In the genomic region with DNA sequence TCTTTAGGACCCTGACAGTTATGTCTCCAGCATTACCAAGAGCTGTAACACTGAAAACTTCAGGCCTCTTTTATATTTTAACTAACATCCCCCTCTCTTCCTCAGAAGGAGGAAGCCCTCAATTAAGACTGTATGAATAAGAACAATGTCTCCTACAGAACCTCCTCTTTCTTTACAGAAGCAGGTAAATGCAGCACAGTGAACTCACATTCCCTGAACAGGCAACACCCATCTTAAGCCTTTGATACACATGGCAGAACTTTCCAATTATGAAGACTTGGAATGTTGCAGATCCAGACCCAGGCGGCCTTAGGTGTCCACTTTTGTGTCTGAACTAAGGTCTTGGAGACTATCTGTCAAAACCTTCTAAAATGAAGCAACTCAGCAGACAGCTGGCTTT, we compare ENCODE assay signal across 19 mouse cellular contexts.
DNase-seq lines count a peak whose midpoint lies in the region; ATAC-seq and TF ChIP-seq lines count a peak whose summit lies in the region.
"Had no signal": no experiment of that assay in that cellular context is flagged by ENCODE, and none has a peak within 500 bp of the region (broad histone marks: within the 10 kb centered on the region; RNA-seq: fewer than 3 reads in every experiment).

No protein-coding gene starts in this region.

- peaks cover 23% of the 10 kb centered on the region for H3K36me3 ChIP-seq in stomach, embryonic 15.5 days
- H3K36me3 ChIP-seq in stomach, postnatal 0 days (ENCODE audit: control insufficient read depth, insufficient read depth, low read length): peaks cover 28% of the 10 kb centered on the region

- no peak for ATAC-seq in stomach, embryonic 15.5 days (ENCODE audit: insufficient read depth, low FRiP score, low read depth)
- no peak for ATAC-seq in stomach, postnatal 0 days (ENCODE audit: low FRiP score, low TSS enrichment)
- ATAC-seq: forebrain, embryonic 13.5 days; forebrain, embryonic 15.5 days; forebrain, postnatal 0 days had no signal

- no peaks in the 10 kb centered on the region for H3K4me1 ChIP-seq in stomach, embryonic 15.5 days
- no peaks in the 10 kb centered on the region for H3K4me1 ChIP-seq in stomach, postnatal 0 days (replicated peaks; ENCODE audit: control insufficient read depth, insufficient read depth)
- H3K4me1 ChIP-seq: embryonic facial prominence, embryonic 13.5 days; forebrain, embryonic 13.5 days; forebrain, embryonic 15.5 days had no signal

- no peak overlapping the region for H3K4me3 ChIP-seq in stomach, embryonic 15.5 days (replicated peaks)
- H3K4me3 ChIP-seq in stomach, postnatal 0 days (ENCODE audit: low read depth, low read length): no peak overlapping the region
- no peak overlapping the region for H3K4me3 ChIP-seq in layer of hippocampus, adult 2 months
- H3K4me3 ChIP-seq: embryonic facial prominence, embryonic 13.5 days; forebrain, embryonic 13.5 days; forebrain, embryonic 15.5 days had no signal

- peak; percentile 40 for TF ChIP-seq EP300 in stomach, postnatal 0 days (optimal IDR thresholded peaks at IDR 0.05)

- no peak overlapping the region for H3K9ac ChIP-seq in stomach, embryonic 15.5 days
- no peak overlapping the region for H3K9ac ChIP-seq in stomach, postnatal 0 days (ENCODE audit: low read length)
- H3K9ac ChIP-seq: embryonic facial prominence, embryonic 13.5 days; forebrain, embryonic 13.5 days; forebrain, embryonic 15.5 days; forebrain, postnatal 0 days had no signal

- H3K9me3 ChIP-seq in stomach, embryonic 15.5 days: no peaks in the 10 kb centered on the region
- H3K9me3 ChIP-seq in stomach, postnatal 0 days (ENCODE audit: control insufficient read depth, low read length): no peaks in the 10 kb centered on the region
- H3K9me3 ChIP-seq: embryonic facial prominence, embryonic 13.5 days; forebrain, embryonic 13.5 days; forebrain, embryonic 15.5 days had no signal

- H3K4me2 ChIP-seq in stomach, embryonic 15.5 days: no peak overlapping the region
- H3K4me2 ChIP-seq in stomach, postnatal 0 days (replicated peaks; ENCODE audit: low read depth): no peak overlapping the region
- H3K4me2 ChIP-seq: embryonic facial prominence, embryonic 13.5 days; forebrain, embryonic 13.5 days; forebrain, embryonic 15.5 days had no signal

- H3K27ac ChIP-seq in stomach, embryonic 15.5 days: peak overlapping the region; percentile 38; the same call in 1 of the 2 replicates
- no peak overlapping the region for H3K27ac ChIP-seq in stomach, postnatal 0 days (replicated peaks)
- no peak overlapping the region for H3K27ac ChIP-seq in layer of hippocampus, adult 2 months
- H3K27ac ChIP-seq: embryonic facial prominence, embryonic 13.5 days; forebrain, embryonic 13.5 days; forebrain, embryonic 15.5 days had no signal

- DNase-seq in R1 (ENCODE audit: low read depth, low spot score): peak; percentile 83
- peak; percentile 75 for DNase-seq in ZHBTc4 (ENCODE audit: low read depth, low spot score)
- no peak for DNase-seq in stomach, postnatal 0 days (ENCODE audit: low spot score)
- DNase-seq in testis, postnatal 10 days (ENCODE audit: low spot score): no peak
- DNase-seq in urinary bladder, postnatal 4 days (ENCODE audit: low spot score in 2 of 2): no peak
- DNase-seq in layer of hippocampus, adult 2 months (ENCODE audit: low spot score in 2 of 2): no peak
- DNase-seq: adrenal gland, adult 2 months; adrenal gland, postnatal 10 days; adrenal gland, postnatal 25 days; cerebellum, adult 11 months; cerebellum, adult 18-20 months; cerebellum, adult 8-10 months; cerebellum, adult 9-11 months; cerebellum, postnatal 25 days; forebrain, postnatal 0 days had no signal

- 66% methylated on average over 1 of the region's 1 CpGs for WGBS in stomach, embryonic 15.5 days
- 68% methylated on average over 1 of the region's 1 CpGs for WGBS in stomach, postnatal 0 days

- H3K27me3 ChIP-seq in stomach, embryonic 15.5 days (replicated peaks): no peaks in the 10 kb centered on the region
- no peaks in the 10 kb centered on the region for H3K27me3 ChIP-seq in stomach, postnatal 0 days (ENCODE audit: control insufficient read depth, insufficient read depth, low read length)
- H3K27me3 ChIP-seq: embryonic facial prominence, embryonic 13.5 days; forebrain, embryonic 13.5 days; forebrain, embryonic 15.5 days had no signal

- no peak for TF ChIP-seq CTCF in stomach, postnatal 0 days (IDR thresholded peaks at IDR 0.05; ENCODE audit: low read depth)
- no peak for TF ChIP-seq CTCF in layer of hippocampus, adult 2 months (conservative IDR thresholded peaks at IDR 0.05)

Comparison
In these comparisons a context has a peak if more than half of its experiments do, and no peak if none do; other contexts are left out.
1. DNase-seq: peak in R1 (single experiment) and ZHBTc4 (single experiment); none in stomach, postnatal 0 days (single experiment), testis, postnatal 10 days (single experiment), urinary bladder, postnatal 4 days (0 of 2) and layer of hippocampus, adult 2 months (0 of 2).